Mouse (Mus musculus) gastrocnemius, adult 8-10 months (tissue): ENCODE data around the gene Spag6. TPM values are rescaled to one million over a fixed set of nuclear protein-coding genes. Genes with fewer than 3 reads are reported as not detected.

ENCODE experiments used
- DNase-seq, 2 experiments: peaks; one replicate each; pipeline ENCODE4 v3.0.0; 2022; ENCODE audit warnings: low spot score in 2 of 2
- total RNA-seq, 4 experiments: library from RNA; stranded (reverse); gene quantifications; 2 replicates each; pipeline ENCODE4 v1.2.4; 2022

Gene Spag6
- total RNA-seq, 4 experiments from 2014 or later = 0.85 to 1.6 (median 1.2) TPM

DNA sequence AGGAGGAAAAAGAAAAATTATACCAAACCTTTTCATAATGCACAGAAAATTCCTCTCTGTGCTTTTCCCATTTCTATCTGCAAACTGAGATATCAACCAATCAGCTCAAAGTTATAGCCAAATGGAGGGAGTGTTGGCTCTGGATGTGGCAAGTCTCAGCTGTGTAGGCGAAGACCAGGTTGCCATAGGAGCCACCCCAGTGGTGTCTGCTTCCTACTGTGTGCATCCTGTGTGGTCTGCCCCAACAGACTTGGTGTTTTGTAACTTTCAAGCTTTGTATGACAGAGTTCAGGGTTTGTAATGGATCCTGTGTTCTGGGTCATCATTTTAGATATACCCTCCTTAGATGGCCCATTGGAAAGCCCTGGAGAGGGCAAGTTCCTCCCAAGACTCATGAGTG lies 30.6 kb downstream of the Spag6 start:
- no peak for DNase-seq

DNA sequence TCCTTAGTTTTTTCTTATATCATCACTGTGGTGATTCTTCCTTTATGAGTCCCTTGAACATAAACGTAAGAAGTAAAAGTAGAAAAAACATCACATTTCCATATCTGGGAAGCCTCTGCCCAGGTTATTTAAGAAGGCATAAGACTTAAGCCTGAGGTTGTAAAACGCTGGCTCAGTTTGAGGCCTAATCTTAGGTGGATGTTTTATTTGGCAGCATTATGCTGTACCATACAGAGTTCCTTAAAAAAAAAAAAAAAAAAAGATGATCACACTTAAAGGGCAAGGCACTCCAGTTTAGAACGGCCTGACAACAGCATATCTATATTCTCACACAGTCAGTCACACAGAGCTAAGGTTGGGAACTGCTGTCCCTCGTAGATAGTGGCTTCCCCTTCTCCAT lies 32.0 kb downstream of the Spag6 start:
- no peak for DNase-seq

DNA sequence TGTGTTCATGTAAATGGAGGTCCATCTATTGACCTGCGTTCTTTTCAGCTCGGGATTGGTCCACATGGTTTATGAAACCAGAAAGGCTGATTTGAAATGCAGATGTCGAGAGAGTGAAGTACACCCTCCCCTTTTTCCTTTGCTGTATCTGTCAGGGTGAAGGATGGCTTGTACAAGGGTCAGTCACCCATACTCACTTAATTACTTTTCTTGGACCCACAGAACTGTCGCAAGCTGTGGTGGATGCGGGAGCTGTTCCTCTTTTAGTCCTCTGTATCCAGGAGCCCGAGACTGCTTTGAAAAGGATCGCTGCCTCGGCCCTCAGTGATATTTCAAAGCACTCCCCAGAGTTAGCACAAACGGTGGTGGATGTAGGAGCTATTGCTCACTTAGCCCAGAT lies 37.9 kb downstream of the Spag6 start:
- DNase-seq = no peak

DNA sequence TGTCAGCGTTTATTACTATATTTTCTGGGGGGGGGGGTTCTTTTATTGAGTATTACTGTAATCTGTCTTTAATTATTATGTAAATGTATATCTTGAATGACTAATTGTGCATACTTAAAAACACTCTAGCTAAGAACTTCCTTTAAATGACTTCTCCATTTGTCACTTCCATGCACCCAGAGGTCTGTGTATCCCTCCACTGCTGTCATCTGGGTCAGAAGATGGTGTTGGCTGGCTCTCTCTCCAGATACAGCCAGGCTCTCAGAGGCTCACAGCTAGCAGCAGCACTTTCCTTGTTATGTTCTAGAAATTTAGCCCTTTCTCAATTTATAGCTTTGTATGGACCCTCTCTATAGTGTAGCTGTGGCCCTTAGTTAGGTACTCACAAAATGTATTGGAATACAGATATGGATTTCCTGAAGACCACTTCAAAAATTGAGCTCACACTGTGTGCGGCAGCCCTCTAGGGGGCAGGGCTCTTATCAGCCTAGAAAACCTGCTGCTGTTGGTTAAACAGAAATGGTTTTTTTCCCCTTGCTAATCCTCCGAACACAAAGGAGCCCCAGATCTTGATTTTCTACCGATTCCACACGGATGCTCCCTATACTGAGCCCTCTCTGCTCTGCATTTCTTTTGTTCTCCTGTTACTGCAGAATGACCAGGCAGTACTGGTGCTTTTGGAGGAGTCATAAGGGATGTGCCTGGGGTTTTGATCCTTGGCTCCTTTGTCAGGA lies 40.7 kb downstream of the Spag6 start:
- DNase-seq = no peak

DNA sequence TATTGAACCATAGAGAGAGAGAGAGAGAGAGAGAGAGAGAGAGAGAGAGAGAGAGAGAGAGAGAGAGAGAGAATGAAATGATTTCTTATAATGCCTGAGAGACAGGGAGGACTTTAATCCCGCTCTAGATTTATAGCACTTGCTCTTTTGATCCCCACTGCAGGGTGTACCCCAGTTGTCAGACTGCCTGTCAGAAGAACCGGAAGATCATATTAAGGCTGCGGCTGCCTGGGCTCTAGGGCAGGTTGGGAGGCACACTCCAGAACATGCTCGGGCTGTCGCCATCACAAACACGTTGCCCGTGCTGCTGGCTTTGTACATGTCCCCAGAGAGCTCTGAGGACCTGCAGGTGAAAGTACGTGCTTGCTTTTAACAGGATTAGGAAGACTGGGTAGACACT lies 43.2 kb downstream of the Spag6 start:
- DNase-seq = no peak

DNA sequence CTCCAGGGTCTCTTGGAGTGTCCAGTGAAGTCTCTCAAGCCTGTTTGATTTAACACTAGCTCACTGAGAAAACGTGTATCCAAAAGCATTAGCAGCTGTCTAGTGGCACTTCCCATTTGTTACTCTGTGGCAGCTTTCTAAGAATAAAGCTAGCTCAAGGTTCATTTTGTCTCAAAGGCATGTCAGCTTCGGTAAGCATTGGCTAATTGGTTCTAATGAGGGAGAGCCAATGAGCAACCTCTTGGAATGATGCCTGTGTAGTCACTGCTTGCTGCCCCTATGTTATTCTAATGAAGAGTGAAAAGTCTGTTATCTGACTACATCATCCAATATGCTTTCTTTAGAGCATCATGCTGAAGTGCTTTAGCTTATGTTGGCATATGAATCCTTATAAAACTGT lies 45.4 kb downstream of the Spag6 start:
- DNase-seq = no peak

DNA sequence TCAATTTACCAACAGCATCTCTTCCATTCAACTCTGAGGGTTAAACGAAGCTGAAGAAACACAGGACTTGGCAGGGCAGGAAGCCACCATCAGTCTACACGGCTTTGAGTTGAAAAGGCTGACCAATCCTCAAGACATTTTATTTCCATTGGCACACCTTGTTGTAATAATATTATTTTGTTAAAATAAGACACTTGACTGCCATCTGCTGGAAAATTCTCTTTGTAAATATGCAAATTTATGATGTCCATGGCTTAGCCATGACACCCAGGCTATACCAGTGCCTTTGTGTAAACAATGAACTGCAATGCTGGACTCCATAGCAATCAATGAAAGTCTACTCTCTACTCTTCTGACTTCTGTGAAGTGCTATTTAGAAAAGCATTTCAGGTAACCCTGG lies 62.3 kb downstream of the Spag6 start:
- DNase-seq = no peak

DNA sequence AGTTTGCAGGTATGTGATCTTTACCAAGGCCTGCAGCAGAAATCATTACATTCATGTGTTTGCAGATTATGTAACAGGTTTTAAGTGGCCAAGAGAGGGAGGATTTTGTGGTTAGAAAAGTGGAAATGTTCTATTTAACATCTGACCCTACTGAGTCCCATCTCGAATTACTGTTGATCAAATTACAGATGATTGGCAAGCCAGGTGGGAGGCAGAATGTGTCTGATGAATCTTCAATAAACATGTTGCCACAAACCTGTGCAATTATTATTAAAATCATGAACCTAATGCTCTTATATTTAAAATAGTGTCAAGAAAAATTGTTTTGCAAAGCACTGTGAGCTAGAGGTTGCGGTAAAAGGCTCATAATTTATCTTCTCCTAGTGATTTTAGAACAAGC lies 71.0 kb downstream of the Spag6 start:
- DNase-seq = no peak

DNA sequence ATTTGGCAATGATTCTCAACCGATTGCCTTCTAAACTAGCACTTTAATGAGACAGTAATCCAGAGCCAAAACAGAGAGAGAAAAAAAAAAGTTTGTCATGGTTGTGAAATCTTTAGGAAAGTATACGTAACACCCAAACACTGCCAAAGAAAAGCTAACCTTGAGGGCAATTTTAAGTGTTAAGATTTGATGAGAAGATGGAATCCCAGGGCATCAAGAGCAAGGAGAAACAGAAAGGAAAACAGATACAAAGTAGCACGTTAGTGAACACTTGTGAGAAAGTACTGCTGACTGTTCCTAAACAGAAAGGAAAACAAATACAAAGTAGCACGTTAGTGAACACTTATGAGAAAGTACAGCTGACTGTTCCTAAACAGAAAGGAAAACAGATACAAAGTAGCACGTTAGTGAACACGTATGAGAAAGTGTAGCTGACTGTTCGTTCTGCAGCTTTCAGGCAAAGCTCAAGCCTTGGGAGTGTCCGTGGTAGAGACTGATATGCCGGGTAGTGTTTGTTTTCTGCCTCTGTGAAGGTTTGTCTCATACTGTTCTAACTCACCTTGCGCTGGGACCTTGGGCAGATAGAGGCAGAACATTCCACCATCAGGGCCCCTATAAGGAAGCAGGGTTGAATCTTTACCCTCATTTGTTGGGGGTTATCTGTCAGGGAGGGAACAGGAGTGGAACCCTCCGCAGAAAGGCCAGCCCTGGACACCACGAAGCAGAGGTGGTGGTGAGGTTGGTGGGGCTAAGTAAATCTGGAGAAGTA lies 71.8 kb downstream of the Spag6 start:
- no peak for DNase-seq

DNA sequence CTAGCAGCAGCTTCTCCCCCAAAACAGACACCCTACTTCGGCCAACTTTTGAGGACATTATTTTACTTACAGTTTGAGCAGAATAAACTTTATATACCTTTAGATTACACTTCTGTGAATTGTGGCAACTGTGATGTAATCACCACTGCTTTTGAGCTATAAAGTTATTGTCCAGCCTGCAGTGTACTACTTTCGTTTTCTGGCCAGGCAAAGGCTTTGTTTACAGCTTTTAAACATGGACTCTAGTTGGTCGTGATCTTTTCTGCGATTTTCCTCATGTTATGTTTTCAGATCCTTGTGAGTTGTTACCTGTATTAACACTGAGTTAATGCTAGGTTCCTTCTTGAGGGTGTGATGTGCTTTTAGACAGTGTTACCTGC lies 72.6 kb downstream of the Spag6 start:
- no peak for DNase-seq

DNA sequence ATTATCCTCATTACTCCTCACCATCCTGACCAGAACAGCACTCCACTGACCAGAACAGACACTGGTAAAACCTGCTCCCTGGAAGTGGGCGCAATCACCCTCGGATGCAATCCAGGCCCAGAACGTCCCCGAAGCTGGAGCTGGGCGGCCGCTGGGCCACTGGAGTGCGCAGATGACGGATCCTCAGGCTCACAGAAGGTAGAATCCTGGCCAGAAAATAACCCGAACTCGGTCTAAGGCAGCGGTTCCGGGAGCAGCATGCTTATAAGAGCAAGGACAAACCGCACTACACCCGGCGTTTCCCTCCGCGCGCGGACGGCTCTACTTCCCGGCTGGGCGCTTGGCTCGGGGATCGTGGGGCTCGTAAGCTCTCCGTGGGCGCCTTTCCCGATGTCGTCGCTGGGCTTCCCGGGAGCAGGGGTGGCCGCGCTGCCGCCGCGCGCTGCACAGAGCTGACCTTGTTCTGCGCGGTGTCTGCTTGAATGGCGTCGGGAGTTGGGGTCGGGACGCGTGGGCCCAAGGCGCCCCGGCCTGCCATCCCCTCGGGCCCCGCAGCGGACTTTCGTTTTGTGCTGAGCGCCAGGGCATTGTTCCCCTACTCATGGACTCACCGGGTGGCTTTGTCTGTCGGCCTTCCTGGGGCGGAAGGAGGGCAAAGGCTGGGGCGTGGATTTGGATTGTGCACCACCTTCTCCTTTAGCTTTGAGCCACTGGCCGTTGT lies 73.1 kb downstream of the Spag6 start:
- DNase-seq = peak; percentile 68 to 74

DNA sequence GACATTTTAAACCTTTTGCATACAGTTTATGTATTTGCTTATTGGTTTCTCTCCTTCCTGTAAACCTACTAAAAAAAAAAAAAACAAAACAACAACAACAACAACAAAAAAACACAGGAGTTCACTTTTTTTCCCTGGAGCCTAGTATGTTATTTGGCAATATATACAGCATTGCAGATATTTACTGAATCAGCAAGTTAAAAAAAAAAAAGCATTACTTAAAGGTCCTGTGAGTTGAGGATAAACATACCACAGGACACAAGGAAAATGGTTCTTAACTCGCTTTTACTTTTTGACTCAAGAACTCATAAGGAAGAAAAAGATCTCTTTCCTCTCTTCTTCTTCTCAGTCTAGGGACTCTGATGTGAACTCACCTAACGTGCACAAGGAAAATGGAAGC lies 74.6 kb downstream of the Spag6 start:
- no peak for DNase-seq

DNA sequence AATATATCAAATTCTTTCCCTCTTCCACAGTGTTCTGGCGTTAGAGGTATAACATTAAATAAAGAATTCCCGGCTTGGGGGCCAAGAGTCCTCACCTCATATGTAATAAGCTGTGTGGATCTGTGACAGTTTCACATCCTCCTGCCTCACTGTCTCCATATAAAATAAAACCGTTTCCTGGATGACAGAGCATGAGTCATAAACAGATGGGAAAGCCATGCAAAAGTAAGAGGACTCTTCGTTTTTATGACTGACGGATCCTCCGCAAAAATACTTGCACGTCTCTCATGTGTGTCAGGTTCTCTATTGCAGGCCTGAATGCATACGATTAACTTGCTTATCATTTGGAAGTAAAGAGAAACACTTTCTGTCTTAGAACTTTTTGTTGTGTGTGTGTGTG lies 78.6 kb downstream of the Spag6 start:
- no peak for DNase-seq

DNA sequence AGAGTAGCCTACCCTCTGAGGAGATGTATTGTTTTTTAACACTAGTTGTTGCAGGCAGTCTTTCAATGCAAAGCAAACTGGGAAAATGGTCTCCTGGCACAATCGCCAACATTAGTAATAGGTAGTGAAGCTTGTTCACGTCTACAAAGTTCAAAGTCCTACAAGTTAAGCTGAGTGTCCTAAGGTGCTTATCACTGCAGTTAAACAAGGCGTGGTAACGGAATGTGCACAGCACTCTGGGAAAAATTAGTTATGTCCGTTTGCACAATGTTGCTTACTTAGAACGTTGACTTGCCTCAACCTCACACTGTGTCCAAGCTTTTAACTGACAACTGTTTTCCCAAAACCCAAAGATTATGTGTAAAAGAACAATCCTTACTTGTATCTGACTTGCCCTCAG lies 80.5 kb downstream of the Spag6 start:
- no peak for DNase-seq

DNA sequence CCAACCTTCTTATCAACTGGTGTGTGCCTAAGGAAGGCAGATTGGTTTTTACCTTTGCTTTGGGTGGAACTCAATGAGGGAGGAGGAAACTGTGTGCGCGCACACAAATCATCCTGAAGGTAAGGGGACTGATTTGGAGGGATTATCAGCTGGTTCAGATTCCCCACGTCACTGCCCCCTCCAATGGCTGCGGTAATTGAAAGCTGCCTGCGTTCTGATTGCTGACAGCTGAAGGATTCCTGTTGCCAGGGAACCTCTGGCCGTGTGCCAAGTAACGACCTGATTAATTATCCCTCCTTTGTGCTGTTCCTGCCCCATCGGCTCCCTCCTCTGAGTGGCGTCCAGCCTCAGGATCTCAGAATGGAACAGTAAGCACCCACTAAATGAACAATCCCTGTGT lies 84.4 kb downstream of the Spag6 start:
- no peak for DNase-seq

DNA sequence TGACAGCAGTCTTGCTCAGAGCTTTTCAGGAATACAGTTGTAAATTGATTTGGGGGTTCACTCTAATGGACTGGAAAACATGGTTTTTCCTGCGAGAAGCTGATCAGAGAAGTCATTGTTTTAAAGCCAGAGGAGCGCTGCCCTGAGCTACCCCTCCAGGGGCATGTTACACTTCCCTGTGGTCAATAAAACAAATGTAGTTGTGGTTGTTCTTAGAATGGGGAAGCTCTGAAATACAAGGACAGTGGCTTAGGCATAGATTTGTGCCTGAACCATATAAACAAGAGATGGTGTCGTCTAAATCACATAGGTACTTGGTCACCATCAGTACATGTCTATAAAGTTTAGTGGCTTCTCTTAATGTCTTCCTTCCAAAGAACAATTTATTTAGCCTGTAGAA lies 86.0 kb downstream of the Spag6 start:
- no peak for DNase-seq

DNA sequence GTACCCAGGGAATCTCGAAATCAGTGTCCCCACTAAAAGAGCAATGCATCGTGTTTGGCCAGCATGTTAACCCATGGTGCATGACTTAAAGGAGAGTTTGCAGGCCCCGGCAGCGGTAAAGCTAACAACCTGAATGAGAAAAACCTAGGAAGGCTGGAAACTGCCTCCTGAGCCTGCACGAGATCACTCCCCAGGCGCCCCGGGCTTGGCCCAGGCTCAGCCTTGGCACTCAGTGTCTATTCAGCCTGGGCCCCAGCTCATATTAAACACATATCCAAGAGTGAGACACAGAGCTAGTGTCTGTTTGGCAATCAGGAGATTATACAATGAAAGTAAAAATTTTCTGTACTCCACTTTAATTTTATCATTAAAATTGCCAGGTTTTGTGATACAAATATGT lies 87.5 kb downstream of the Spag6 start:
- DNase-seq = no peak

DNA sequence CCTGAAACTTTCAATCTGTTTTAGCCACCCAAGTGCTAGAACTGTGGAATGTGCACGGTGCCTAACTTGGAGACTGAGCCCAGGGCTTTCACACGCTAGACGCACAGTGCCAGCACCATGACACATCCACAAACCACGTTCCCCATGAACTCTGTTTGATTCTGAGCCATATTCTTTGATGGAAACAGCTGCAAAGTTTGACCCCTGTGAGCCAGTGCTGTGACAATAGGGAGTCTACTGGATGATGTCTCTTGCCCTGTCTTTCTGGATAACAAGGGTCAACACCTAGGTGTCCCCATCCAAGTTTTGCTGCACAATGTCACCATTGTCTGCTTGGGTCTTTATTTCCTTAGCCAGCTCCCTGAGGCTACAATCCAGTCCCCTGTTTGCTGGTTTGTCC lies 100.4 kb downstream of the Spag6 start:
- no peak for DNase-seq

DNA sequence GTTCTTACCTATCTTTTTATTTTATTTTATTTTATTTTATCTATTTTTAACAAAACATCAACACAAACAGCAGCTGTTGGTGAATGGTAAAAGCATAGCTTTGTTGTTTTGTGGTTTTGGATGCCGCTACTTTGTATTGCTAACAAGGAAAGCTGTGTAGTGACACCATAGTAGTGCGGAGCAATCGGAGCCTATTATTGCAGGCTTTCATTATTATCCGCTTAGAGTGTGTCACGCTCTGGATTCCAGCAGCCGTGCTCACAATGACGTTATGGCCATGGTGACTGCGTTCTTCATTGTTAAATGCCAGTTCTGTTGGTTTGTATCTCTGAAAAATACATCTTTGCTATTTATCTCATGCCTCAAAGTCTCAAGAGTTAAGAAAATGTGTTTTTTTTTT lies 103.9 kb downstream of the Spag6 start:
- no peak for DNase-seq

DNA sequence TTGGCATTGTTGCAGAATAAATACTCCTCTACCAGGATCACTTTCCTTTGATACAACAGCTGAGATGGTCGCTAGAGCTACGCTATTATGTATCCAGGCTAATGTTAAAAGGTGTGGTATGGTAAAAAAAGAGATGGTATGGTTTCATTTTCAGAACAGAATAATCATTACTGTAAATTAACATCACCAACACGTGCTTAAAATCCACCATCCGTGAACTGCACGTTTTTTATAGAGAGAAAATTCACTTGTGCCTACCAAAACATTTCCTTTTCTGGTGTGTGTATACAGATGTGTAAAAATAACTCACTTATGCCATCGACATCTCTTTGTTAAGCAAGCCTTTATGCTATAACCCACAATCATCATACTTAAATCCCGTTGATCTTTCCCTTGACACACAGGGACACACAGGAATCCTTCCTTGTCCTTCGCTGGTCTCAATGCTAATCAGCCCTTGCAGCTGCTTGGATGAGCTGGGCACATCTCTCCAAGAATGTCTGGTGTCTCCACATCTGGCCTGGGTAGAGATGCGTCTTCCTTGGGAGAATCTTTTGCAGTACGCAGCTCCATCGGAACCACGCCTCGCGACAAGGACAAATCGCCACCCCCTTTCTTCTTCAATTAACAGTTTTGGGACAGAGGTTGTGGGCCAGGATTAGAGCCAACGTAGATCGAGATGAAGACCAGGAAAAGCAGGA lies 105.6 kb downstream of the Spag6 start:
- DNase-seq = no peak
